Mouse (Mus musculus): ENCODE results near the gene Wscd1.

DNA sequence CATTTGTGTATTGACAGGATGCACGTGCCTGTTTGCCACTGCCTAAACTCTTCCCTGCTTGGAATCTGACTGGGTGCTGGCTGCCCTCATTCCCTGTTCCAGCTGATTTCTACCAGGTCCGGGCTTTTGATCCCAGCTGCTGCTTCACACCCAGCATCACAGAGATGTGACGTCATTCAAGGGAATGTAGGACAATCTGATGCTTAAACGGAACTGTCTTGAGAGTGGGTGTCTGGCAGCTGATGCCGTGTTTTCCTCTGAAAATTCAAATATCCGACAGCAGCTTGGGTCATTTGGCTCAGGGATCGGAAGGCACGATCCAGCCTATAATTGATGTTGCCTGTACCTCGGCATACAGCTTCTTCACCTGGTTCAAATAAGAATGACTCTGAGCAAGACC is 70.2 kb downstream of the Wscd1 start:
- TF ChIP-seq CTCF (IDR thresholded peaks at IDR 0.05; ENCODE audit: low read depth), result no peak
- no peak for TF ChIP-seq EP300 (IDR thresholded peaks at IDR 0.05; ENCODE audit: low read depth)
